Mouse (Mus musculus): Measurements from ENCODE around the gene Hsd11b1.

The Hsd11b1 gene

GRCm38 (mm10) chr1:193197494-193198205, 66.2 kb downstream of the Hsd11b1 start:
- no peak for DNase-seq

GRCm38 (mm10) chr1:193195169-193195810, 68.6 kb downstream of the Hsd11b1 start:
- DNase-seq: no peak

GRCm38 (mm10) chr1:193194416-193195140, 69.3 kb downstream of the Hsd11b1 start:
- DNase-seq: no peak

- no peak for DNase-seq
Measured at GRCm38 (mm10) chr1:193191675-193192283, 72.1 kb downstream of the Hsd11b1 start.

GRCm38 (mm10) chr1:193189771-193190170, 74.1 kb downstream of the Hsd11b1 start:
- DNase-seq: no peak

GRCm38 (mm10) chr1:193189151-193189621, 74.7 kb downstream of the Hsd11b1 start:
- DNase-seq: peak in 1 of 2 experiments; percentile 62

GRCm38 (mm10) chr1:193188257-193188656, 75.6 kb downstream of the Hsd11b1 start:
- DNase-seq: no peak

GRCm38 (mm10) chr1:193181104-193181503, 82.8 kb downstream of the Hsd11b1 start:
- DNase-seq: peak in 1 of 2 experiments; percentile 44

- DNase-seq: no peak
Measured at GRCm38 (mm10) chr1:193174143-193174733, 89.6 kb downstream of the Hsd11b1 start.

GRCm38 (mm10) chr1:193173810-193174129, 90.1 kb downstream of the Hsd11b1 start:
- no peak for DNase-seq

- DNase-seq: peak; percentile 97 to 99
Measured at GRCm38 (mm10) chr1:193172991-193173809, 90.7 kb downstream of the Hsd11b1 start.

Measured in thymus, adult 18-20 months (tissue).